In genomic region chr13:59825966-59826365, GRCm38 (mm10) we compare ENCODE assay signal across 41 mouse cellular contexts. TPM values are rescaled to one million over a fixed set of nuclear protein-coding genes. Genes with fewer than 3 reads are reported as not detected.
DNase-seq lines count a peak whose midpoint lies in the region; ATAC-seq and TF ChIP-seq lines count a peak whose summit lies in the region.
"Had no signal": no experiment of that assay in that cellular context is flagged by ENCODE, and none has a peak within 500 bp of the region (broad histone marks: within the 10 kb centered on the region; RNA-seq: fewer than 3 reads in every experiment).

No protein-coding gene starts in this region.

- TF ChIP-seq CTCF in small intestine, adult 2 months (IDR thresholded peaks at IDR 0.05; ENCODE audit: extremely low read depth, insufficient read length, insufficient replicate concordance, low read depth, low read length) = no peak
- TF ChIP-seq CTCF in left cerebral cortex, adult 2 months (IDR thresholded peaks at IDR 0.05) = no peak

- no peak for ATAC-seq in kidney, embryonic 15.5 days (replicated peaks; ENCODE audit: low FRiP score)
- ATAC-seq: activated CD4-positive, CD25-positive, alpha-beta regulatory T cell, adult 4 months; forebrain, embryonic 13.5 days; hindbrain, embryonic 16.5 days; midbrain, embryonic 13.5 days had no signal

- no peak for TF ChIP-seq POLR2A in small intestine, adult 2 months (IDR thresholded peaks at IDR 0.05; ENCODE audit: low read depth, low read length)

- peak; percentile 51 for DNase-seq in heart, adult 11 months
- DNase-seq in heart, embryonic 10.5 days (ENCODE audit: low spot score) = no peak
- peak; percentile 53 to 63 for DNase-seq in kidney, adult 8-10 months
- peak; percentile 66 for DNase-seq in kidney, adult 9 months
- no peak for DNase-seq in left cerebral cortex, adult 2 months (ENCODE audit: extremely low spot score in 1 of 2, low spot score in 2 of 2)
- DNase-seq in lung, postnatal 10 days = no peak
- DNase-seq: adrenal gland, adult 8-10 months; cerebellum, adult 8-10 months; cerebellum, postnatal 25 days; gastrocnemius, postnatal 10 days; layer of hippocampus, postnatal 36 days; lung, postnatal 4 days; retina, postnatal 1 day; right cerebral cortex, postnatal 14 days; thymus, adult 18-20 months; thymus, postnatal 36 days had no signal

- intact Hi-C loops in left cerebral cortex, adult 2 months (cut with DNase I) = no loop called here

- no peak overlapping the region for H3K4me2 ChIP-seq in kidney, embryonic 15.5 days
- H3K4me2 ChIP-seq: forebrain, embryonic 13.5 days; heart, embryonic 15.5 days; limb, embryonic 15.5 days; midbrain, embryonic 13.5 days had no signal

- no peaks in the 10 kb centered on the region for H3K27me3 ChIP-seq in heart, embryonic 10.5 days (ENCODE audit: insufficient read depth, poor library complexity, severe bottlenecking)
- no peaks in the 10 kb centered on the region for H3K27me3 ChIP-seq in kidney, embryonic 15.5 days
- no peaks in the 10 kb centered on the region for H3K27me3 ChIP-seq in small intestine, adult 2 months (ENCODE audit: control insufficient read depth, insufficient read depth, low read length)
- H3K27me3 ChIP-seq: forebrain, embryonic 13.5 days; heart, embryonic 15.5 days; limb, embryonic 15.5 days; megakaryocyte, embryonic 14.5 days; midbrain, embryonic 13.5 days had no signal

- no peak overlapping the region for H3K27ac ChIP-seq in heart, embryonic 10.5 days
- no peak overlapping the region for H3K27ac ChIP-seq in kidney, embryonic 15.5 days
- H3K27ac ChIP-seq in small intestine, adult 2 months (ENCODE audit: insufficient read depth, low read depth, low read length) = peak overlapping the region; percentile 37; the same call in 1 of the 2 replicates
- no peak overlapping the region for H3K27ac ChIP-seq in left cerebral cortex, adult 2 months
- H3K27ac ChIP-seq: forebrain, embryonic 13.5 days; heart, embryonic 15.5 days; kidney, postnatal 0 days; limb, embryonic 10.5 days; limb, embryonic 15.5 days; midbrain, embryonic 13.5 days had no signal

- peaks cover 18% of the 10 kb centered on the region for H3K4me1 ChIP-seq in heart, embryonic 10.5 days
- H3K4me1 ChIP-seq in kidney, embryonic 15.5 days = peaks cover 10% of the 10 kb centered on the region
- peaks cover 11% of the 10 kb centered on the region; the same call in 1 of the 2 replicates for H3K4me1 ChIP-seq in small intestine, adult 2 months (ENCODE audit: control insufficient read depth, insufficient read depth, insufficient read length, low read length)

- H3K36me3 ChIP-seq in heart, embryonic 10.5 days = peaks cover 5% of the 10 kb centered on the region; the same call in 1 of the 2 replicates
- H3K36me3 ChIP-seq in kidney, embryonic 15.5 days = peaks cover 5% of the 10 kb centered on the region; the same call in 1 of the 2 replicates
- peaks cover 4% of the 10 kb centered on the region for H3K36me3 ChIP-seq in small intestine, adult 2 months (ENCODE audit: control insufficient read depth, insufficient read depth, low read length)
- H3K36me3 ChIP-seq: limb, embryonic 15.5 days had no signal

- H3K9ac ChIP-seq in kidney, embryonic 15.5 days = no peak overlapping the region
- H3K9ac ChIP-seq: forebrain, embryonic 13.5 days; heart, embryonic 15.5 days; limb, embryonic 15.5 days; midbrain, embryonic 13.5 days had no signal

- H3K9me3 ChIP-seq in heart, embryonic 10.5 days = no peaks in the 10 kb centered on the region
- no peaks in the 10 kb centered on the region for H3K9me3 ChIP-seq in kidney, embryonic 15.5 days (replicated peaks)
- H3K9me3 ChIP-seq: forebrain, embryonic 13.5 days; heart, embryonic 15.5 days; limb, embryonic 10.5 days; limb, embryonic 15.5 days; megakaryocyte, embryonic 14.5 days; midbrain, embryonic 13.5 days had no signal

- H3K4me3 ChIP-seq in heart, embryonic 10.5 days = no peak overlapping the region
- no peak overlapping the region for H3K4me3 ChIP-seq in kidney, embryonic 15.5 days (replicated peaks)
- H3K4me3 ChIP-seq in small intestine, adult 2 months (ENCODE audit: low read depth, low read length) = no peak overlapping the region
- H3K4me3 ChIP-seq in left cerebral cortex, adult 2 months = no peak overlapping the region
- H3K4me3 ChIP-seq: forebrain, embryonic 13.5 days; heart, embryonic 15.5 days; limb, embryonic 10.5 days; limb, embryonic 15.5 days; megakaryocyte, embryonic 14.5 days; midbrain, embryonic 13.5 days had no signal

RNA-seq across cellular contexts. Expression of gene Tut7, which starts 3.0 kb away (rescaled TPM):
- polyA plus RNA-seq in heart, embryonic 10.5 days (2016; fragmentation: Nextera tagmentation; extraction: Ambion mirVana) = 37.2 and 39.6 TPM in 2 replicates
- polyA plus RNA-seq in kidney, embryonic 15.5 days (2015; fragmentation: Nextera tagmentation; extraction: Ambion mirVana) = 48.1 and 48.9 TPM in 2 replicates
- polyA plus RNA-seq in small intestine, adult 2 months (2012; rRNA removed) = 11.7 and 33.3 TPM in 2 replicates
- total RNA-seq in left cerebral cortex, adult 2 months (2021) = 10 to 100 TPM; 61.1 to 66.0 TPM

RNA-seq across cellular contexts. Expression of gene Gm49354, which starts 43.9 kb away (rescaled TPM):
- polyA plus RNA-seq in heart, embryonic 10.5 days (2016; fragmentation: Nextera tagmentation; extraction: Ambion mirVana) = not detected in 2 replicates
- not detected in 2 replicates for polyA plus RNA-seq in kidney, embryonic 15.5 days (2015; fragmentation: Nextera tagmentation; extraction: Ambion mirVana)
- polyA plus RNA-seq in small intestine, adult 2 months (2012; rRNA removed) = not detected in 2 replicates
- not detected for total RNA-seq in left cerebral cortex, adult 2 months (2021)
- total RNA-seq: adrenal gland, adult 8-10 months; adrenal gland, postnatal 4 days; CH12.LX; ES-E14; gastrocnemius, postnatal 10 days; heart, postnatal 25 days; layer of hippocampus, adult 8-10 months; layer of hippocampus, postnatal 36 days; left cerebral cortex, postnatal 10 days had no signal
- polyA plus RNA-seq: activated CD4-positive, CD25-positive, alpha-beta regulatory T cell, adult 4 months; C2C12; embryonic facial prominence, embryonic 11.5 days; forebrain, embryonic 13.5 days; gonadal fat pad, adult 2 months; heart, embryonic 15.5 days; hindbrain, embryonic 11.5 days; hindbrain, embryonic 16.5 days; kidney, postnatal 0 days; limb, embryonic 10.5 days; limb, embryonic 15.5 days; liver, embryonic 16.5 days; lung, embryonic 16.5 days; midbrain, embryonic 13.5 days; neural tube, embryonic 14.5 days; stomach, embryonic 16.5 days had no signal

RNA-seq across cellular contexts. Expression of gene Isca1, which starts 56.4 kb away (rescaled TPM):
- 128 and 154 TPM in 2 replicates for polyA plus RNA-seq in heart, embryonic 10.5 days (2016; fragmentation: Nextera tagmentation; extraction: Ambion mirVana)
- 128 and 134 TPM in 2 replicates for polyA plus RNA-seq in kidney, embryonic 15.5 days (2015; fragmentation: Nextera tagmentation; extraction: Ambion mirVana)
- 28.8 and 40.1 TPM in 2 replicates for polyA plus RNA-seq in small intestine, adult 2 months (2012; rRNA removed)
- total RNA-seq in left cerebral cortex, adult 2 months (2021) = 100 to 1,000 TPM; 151 to 157 TPM

Comparison
In these comparisons a context has a peak if more than half of its experiments do, and no peak if none do; other contexts are left out.
1. DNase-seq: peak in heart, adult 11 months (single experiment), kidney, adult 8-10 months (2 of 2) and kidney, adult 9 months (single experiment); none in heart, embryonic 10.5 days (single experiment), left cerebral cortex, adult 2 months (0 of 2) and lung, postnatal 10 days (single experiment).